Mouse (Mus musculus) liver, embryonic 13.5 days (tissue): ENCODE data around the gene Sptlc2. TPM values are rescaled to one million over a fixed set of nuclear protein-coding genes. Genes with fewer than 3 reads are reported as not detected.

ENCODE experiments used
- ATAC-seq: fragments of 200-750 bp; cut with Nextera tagmentation; 2 replicates; pipeline ENCODE4 v1.8.0; 2017; ENCODE audit warnings: low read depth, mild to moderate bottlenecking, moderate number of reproducible peaks, moderate library complexity
- DNase-seq: peaks from one replicate; pipeline ENCODE4 v3.0.0; 2022
- H3K27ac ChIP-seq: fragments of 300-500 bp; sonication (generic); 2 replicates; pipeline ENCODE4 v1.5.1; 2015; ENCODE audit warnings: moderate library complexity, mild to moderate bottlenecking, inconsistent platforms
- H3K27me3 ChIP-seq: fragments of 300-500 bp; sonication (generic); 2 replicates; pipeline ENCODE4 v1.6.1; 2015; ENCODE audit warnings: mild to moderate bottlenecking, inconsistent platforms
- H3K36me3 ChIP-seq: fragments of 300-500 bp; sonication (generic); 2 replicates; pipeline ENCODE4 v1.6.1; 2015; ENCODE audit warnings: mild to moderate bottlenecking, inconsistent platforms
- H3K4me1 ChIP-seq: fragments of 300-500 bp; sonication (generic); replicated peaks from 2 replicates; pipeline ENCODE4 v1.6.1; 2015; ENCODE audit warnings: inconsistent platforms
- H3K4me2 ChIP-seq: fragments of 300-500 bp; sonication (generic); 2 replicates; pipeline ENCODE4 v1.6.1; 2015; ENCODE audit warnings: inconsistent platforms, mild to moderate bottlenecking, moderate library complexity
- H3K4me3 ChIP-seq: fragments of 300-500 bp; sonication (generic); replicated peaks from 2 replicates; pipeline ENCODE4 v1.5.1; 2015; ENCODE audit warnings: mild to moderate bottlenecking, inconsistent platforms
- H3K9ac ChIP-seq: fragments of 300-500 bp; sonication (generic); 2 replicates; pipeline ENCODE4 v1.6.1; 2015; ENCODE audit warnings: mild to moderate bottlenecking, inconsistent platforms
- H3K9me3 ChIP-seq: fragments of 300-500 bp; sonication (generic); replicated peaks from 2 replicates; pipeline ENCODE4 v1.6.1; 2016; ENCODE audit warnings: inconsistent platforms
- WGBS: fragments of 180-500 bp; shearing (Covaris S2); methylation state at CpG from one replicate; pipeline ENCODE4 v1.1.7; 2015; ENCODE audit not compliant: insufficient replicate concordance; 5-methylcytosine and 5-hydroxymethylcytosine counted together
- polyA plus RNA-seq: library from polyadenylated mRNA; unstranded; fragments of >200 nt; fragmentation: Nextera tagmentation; extraction: Ambion mirVana; gene quantifications from 2 replicates; pipeline ENCODE4 v1.2.1, GENCODE M21; 2015

Gene Sptlc2
- polyA plus RNA-seq, 1 experiment from 2014 or later, result 30.6 TPM

DNA sequence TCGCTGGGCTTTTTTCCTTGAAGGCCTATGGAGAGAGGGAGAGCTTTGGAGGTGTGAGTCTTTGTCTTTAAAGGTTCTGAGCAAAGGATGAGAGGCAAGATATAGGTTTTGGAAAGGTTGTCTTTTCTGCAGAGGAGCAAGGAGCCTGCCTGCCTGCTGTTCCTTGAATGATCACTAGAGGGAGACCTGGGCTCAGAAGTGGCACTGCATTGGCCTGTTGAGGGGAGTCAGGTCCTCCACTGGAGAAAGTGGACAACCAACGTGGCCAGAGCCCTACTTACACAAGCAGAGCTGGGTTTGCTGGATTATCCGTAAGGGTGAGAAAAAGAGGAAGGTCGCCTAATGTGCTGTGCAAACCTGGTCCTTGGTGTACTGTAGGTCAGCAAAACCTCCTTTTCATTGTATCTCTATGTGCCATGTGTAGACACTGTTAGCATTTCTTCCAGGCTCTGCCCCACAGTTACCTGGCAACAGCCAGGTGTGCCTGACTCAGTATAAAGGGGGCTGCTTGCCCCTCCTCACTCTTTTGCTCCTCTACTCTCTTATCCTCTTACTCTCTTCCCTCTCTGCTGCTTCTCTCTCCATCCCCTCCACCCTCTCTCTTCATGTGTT lies 25.1 kb upstream of the Sptlc2 start:
- no peak overlapping the region for H3K4me2 ChIP-seq
- peak; percentile 47; the same call in 1 of the 2 replicates for ATAC-seq
- H3K36me3 ChIP-seq, result no peaks in the 10 kb centered on the region
- no peak overlapping the region for H3K4me3 ChIP-seq
- 5% methylated on average over 4 of the region's 4 CpGs for WGBS
- H3K9me3 ChIP-seq, result no peaks in the 10 kb centered on the region
- H3K27ac ChIP-seq, result no peak overlapping the region
- peak; percentile 38 for DNase-seq
- peaks cover 11% of the 10 kb centered on the region for H3K4me1 ChIP-seq
- H3K27me3 ChIP-seq, result no peaks in the 10 kb centered on the region
- H3K9ac ChIP-seq, result no peak overlapping the region

DNA sequence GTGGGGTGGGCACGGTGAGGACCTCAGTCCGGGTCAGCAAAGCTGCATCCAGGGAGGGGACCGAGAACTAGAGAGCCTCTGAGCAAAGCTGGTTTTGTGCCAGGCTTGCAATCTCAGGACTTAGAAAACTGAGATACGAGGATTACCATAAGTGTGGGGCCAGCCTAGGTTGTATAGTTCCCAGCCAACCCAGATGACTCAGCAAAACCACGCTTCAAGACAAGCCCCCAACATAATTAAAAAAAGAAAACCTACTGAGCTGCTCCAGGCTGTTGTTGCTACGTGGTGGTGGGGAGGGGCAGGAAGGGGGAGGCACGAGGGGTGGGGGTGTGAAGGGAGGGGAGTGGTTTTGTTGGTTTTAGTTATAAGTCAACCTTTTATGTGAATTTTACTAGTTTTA lies 22.8 kb upstream of the Sptlc2 start:
- Histone ChIP-seq H3K9me3 (no peaks in the 10 kb centered on the region), H3K4me2 (no peak overlapping the region), H3K4me1 (peaks cover 19% of the 10 kb centered on the region), H3K27me3 (no peaks in the 10 kb centered on the region), H3K9ac (no peak overlapping the region), H3K36me3 (no peaks in the 10 kb centered on the region), H3K4me3 (no peak overlapping the region), H3K27ac (no peak overlapping the region)
- no peak for DNase-seq
- no peak for ATAC-seq
- 25% methylated on average over 7 of the region's 7 CpGs for WGBS

DNA sequence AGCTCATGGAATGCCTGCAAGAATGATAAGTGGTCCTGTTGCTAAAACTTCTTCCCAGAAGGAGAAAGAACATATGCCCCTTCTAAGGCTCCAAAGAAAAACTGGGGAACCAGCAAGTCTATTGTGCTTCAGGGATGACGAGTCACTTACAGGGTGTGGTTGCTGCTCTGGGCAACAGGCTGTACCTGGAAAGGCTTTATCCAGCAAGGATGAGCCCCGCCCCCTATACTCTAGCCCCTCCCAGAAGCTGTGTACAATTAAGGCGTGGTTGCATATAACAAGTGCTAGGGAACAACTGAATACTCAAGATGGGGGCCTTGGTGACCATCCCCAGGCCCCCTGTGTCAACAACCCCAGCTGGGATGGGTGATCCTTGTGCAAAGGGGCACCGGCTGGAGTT lies 21.0 kb upstream of the Sptlc2 start:
- no peaks in the 10 kb centered on the region for H3K9me3 ChIP-seq
- H3K27me3 ChIP-seq, result no peaks in the 10 kb centered on the region
- H3K36me3 ChIP-seq, result no peaks in the 10 kb centered on the region
- no peak overlapping the region for H3K4me3 ChIP-seq
- peaks cover 19% of the 10 kb centered on the region for H3K4me1 ChIP-seq
- no peak for DNase-seq
- no peak overlapping the region for H3K27ac ChIP-seq
- 66% methylated on average over 4 of the region's 4 CpGs for WGBS
- no peak overlapping the region for H3K4me2 ChIP-seq
- no peak overlapping the region for H3K9ac ChIP-seq
- no peak for ATAC-seq

DNA sequence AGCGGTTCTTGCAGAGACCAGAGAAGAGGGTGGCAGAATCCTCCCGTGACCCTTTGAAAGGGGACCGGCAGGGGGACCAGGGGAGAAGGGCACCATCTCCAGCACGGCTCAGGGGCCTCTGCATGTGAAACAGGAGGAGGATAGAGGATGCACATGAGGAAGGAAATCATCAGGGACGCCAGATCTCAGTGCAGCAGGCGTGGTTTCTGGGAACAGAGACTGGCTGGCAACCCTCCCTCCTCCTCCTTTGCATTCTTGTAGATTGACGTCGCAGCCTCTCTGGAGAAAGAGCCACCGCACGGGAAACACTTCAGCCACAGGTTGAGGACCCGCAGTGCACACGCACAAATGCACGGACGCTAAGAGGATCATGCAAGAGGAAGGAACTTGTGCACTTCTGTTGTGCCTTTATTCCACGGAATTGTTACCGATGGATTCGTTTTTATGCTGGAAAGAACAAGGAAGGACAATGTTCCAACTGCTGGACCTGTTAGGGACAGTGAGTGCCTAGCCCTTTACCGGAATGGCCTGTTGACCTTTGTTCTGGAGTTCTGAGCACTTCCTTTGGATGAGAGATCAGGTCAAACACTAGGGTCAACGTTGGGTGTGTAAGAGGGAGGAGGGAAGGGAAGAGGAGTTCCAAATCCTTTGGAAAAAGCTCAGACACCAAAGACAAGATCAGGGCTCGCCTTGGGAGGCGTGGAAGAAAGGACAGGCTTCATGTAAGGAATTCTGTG lies 19.9 kb upstream of the Sptlc2 start:
- Histone ChIP-seq H3K4me2 (peak overlapping the region; percentile 27), H3K9me3 (no peaks in the 10 kb centered on the region), H3K4me1 (peaks cover 19% of the 10 kb centered on the region), H3K36me3 (no peaks in the 10 kb centered on the region), H3K27ac (no peak overlapping the region; the same call in 1 of the 2 replicates), H3K4me3 (no peak overlapping the region), H3K27me3 (no peaks in the 10 kb centered on the region), H3K9ac (no peak overlapping the region)
- DNase-seq (no peak), ATAC-seq (peak; percentile 37; the same call in 1 of the 2 replicates)
- WGBS, result 15% methylated on average over 21 of the region's 21 CpGs

DNA sequence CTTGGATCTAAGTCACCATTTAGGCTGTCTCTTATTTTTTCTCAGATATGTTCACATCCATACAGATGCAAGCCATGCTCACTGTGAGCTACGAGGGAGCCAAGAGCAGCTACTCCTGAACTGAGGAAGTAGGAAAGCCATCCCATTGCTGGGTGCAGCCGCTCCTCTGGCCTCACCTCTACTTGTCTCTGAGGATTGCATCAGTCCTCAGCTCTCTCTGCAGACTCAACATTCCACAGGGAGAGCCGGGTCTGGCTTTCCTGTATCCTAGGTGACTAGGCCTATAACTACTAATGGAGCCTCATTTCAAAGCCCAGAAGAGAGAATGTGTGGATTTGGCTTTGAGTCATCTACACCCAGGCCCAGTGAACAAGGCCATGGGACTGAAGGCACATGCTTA lies 17.6 kb upstream of the Sptlc2 start:
- DNase-seq (no peak), ATAC-seq (no peak)
- Histone ChIP-seq H3K9me3 (no peaks in the 10 kb centered on the region), H3K4me2 (no peak overlapping the region), H3K4me1 (peaks cover 12% of the 10 kb centered on the region), H3K27me3 (no peaks in the 10 kb centered on the region), H3K9ac (no peak overlapping the region), H3K27ac (no peak overlapping the region), H3K36me3 (no peaks in the 10 kb centered on the region), H3K4me3 (no peak overlapping the region)
- whole genome bisulfite sequencing, result 58% methylated on average over 3 of the region's 3 CpGs

DNA sequence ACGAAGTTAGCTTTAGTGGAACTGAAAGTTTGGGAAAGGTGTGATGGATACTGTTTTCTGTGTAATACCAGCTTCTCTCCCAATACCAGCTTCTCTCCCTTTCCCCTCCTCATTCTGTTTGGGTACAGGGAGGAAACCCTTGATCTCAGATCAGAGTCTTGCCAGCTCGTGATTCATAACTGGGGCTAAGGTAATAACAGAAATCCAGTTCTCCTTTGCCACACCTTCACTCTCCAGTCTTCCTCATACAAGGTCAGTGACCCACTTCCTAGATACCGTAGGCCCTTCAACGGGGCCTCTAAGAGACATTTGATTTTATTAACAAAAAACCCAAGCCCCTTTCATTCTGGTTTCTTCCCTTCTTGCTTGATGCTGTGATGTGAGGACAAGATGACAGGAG lies 17.0 kb upstream of the Sptlc2 start:
- DNase-seq, result no peak
- H3K36me3 ChIP-seq, result no peaks in the 10 kb centered on the region
- no peak overlapping the region for H3K4me3 ChIP-seq
- no peaks in the 10 kb centered on the region for H3K27me3 ChIP-seq
- whole genome bisulfite sequencing, result 74% methylated on average over 4 of the region's 4 CpGs
- H3K4me1 ChIP-seq, result peaks cover 10% of the 10 kb centered on the region
- no peak overlapping the region for H3K27ac ChIP-seq
- H3K9ac ChIP-seq, result no peak overlapping the region
- no peak for ATAC-seq
- no peak overlapping the region for H3K4me2 ChIP-seq
- no peaks in the 10 kb centered on the region for H3K9me3 ChIP-seq

DNA sequence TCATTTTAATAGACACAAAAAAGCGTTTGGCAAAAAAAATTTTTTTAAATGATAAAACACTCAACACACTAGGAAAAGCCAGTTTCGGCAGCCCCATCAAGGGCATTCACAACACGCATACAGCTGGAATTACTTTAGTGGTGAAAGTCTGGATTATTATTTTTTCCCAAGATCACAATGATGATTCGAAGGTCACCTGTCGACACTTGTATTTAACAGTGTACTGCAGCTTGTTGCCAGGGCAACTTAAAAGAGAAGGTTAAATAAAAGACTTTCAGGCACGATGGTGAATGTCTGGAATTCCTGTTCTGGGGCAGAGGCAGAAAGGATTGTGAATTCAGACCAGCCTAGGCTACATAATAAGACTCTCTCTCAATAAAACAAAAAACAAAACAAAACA lies 13.7 kb upstream of the Sptlc2 start:
- Histone ChIP-seq H3K4me2 (no peak overlapping the region), H3K9ac (no peak overlapping the region), H3K4me3 (no peak overlapping the region), H3K4me1 (no peaks in the 10 kb centered on the region), H3K36me3 (no peaks in the 10 kb centered on the region), H3K27ac (no peak overlapping the region), H3K9me3 (no peaks in the 10 kb centered on the region), H3K27me3 (no peaks in the 10 kb centered on the region)
- WGBS, result 72% methylated on average over 6 of the region's 6 CpGs
- no peak for DNase-seq
- ATAC-seq, result no peak

DNA sequence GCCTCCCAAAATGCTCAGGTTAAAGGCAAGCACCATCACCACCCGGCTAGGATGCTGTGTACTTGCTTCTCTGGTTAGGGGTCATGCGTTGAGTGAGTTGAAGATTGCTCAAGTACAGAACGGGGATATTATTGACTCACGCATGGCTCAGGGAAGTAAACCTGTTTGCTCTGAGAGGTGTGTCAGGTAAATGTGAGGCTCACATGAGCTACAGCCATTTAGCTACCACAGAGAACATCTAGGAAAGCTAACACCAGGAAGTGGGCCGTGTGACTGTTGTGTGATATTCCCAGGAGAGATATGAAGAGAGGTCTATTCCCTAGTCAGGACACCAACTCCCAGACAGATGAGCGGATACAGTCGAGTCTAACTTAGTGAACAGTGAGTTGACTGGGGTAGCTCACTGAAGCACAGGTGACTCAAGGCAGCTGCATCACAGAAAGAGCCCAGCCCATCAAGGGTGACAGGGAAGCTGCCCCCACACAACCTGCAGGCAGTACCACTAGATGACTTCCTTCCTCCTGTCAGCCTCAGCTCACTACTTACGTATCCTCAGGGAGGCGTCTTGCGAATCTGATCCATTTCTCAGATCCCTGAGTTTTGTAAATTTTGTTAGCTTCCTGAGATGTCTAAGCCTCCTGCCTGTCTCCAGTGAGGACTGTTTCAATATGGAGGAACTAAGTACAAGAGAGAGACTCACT lies 11.1 kb upstream of the Sptlc2 start:
- H3K9ac ChIP-seq, result no peak overlapping the region; the same call in 1 of the 2 replicates
- H3K27me3 ChIP-seq, result no peaks in the 10 kb centered on the region
- H3K4me3 ChIP-seq, result no peak overlapping the region
- no peaks in the 10 kb centered on the region for H3K4me1 ChIP-seq
- H3K36me3 ChIP-seq, result no peaks in the 10 kb centered on the region
- ATAC-seq, result no peak
- DNase-seq, result no peak
- H3K27ac ChIP-seq, result no peak overlapping the region
- H3K9me3 ChIP-seq, result no peaks in the 10 kb centered on the region
- WGBS, result 56% methylated on average over 10 of the region's 10 CpGs
- no peak overlapping the region for H3K4me2 ChIP-seq

DNA sequence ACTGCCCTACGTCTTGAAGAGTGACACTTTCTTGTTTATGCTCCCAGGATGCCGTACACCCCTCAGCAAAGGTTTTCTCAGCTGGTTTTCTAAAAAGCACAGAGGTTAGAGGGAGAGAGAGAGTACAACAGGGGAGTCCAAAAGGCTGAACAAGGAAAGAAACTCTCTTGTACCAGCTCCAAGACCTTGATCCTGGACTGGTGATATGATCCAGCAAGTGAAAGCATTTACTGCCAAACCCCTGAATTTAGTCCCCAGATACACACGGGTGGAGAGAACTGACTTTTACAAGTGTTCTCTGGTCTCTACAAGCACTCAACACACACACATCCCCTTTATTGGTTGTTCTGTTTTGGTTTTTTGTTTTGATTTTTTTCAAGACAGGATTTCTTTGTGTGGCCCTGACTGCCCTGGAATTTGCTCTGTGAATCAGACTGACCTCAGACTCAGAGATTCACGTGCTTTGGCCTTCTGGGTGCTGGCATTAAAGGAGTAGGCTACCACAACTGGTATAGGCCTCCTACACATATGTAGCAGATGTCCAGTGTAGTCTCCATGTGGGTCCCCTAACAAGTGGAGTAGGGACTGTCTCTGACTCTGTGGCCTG lies 9.8 kb upstream of the Sptlc2 start:
- Histone ChIP-seq H3K36me3 (no peaks in the 10 kb centered on the region), H3K4me3 (no peak overlapping the region), H3K4me1 (no peaks in the 10 kb centered on the region), H3K9me3 (no peaks in the 10 kb centered on the region), H3K27ac (no peak overlapping the region), H3K9ac (no peak overlapping the region), H3K27me3 (no peaks in the 10 kb centered on the region), H3K4me2 (no peak overlapping the region)
- 67% methylated on average over 4 of the region's 4 CpGs for WGBS
- DNase-seq, result no peak
- ATAC-seq, result no peak

DNA sequence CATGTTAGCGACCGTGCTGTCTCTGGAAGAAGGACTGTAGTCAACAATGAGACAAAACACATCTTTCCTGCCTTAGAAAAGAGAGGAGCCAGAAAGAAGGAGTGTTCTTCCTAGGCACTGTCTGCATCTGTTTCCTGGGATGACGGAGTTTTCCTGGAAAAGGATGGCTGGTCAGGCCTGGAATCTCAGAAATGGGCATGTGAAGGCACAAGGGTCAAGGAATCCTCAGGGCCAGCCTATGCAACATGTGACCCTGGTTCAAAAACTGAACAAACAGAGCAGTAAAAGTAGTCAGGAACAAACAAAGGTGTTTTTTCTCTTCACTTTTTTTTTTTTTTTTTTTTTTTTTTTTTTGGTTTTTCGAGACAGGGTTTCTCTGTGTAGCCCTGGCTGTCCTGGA lies 9.0 kb upstream of the Sptlc2 start:
- ATAC-seq (no peak), DNase-seq (no peak)
- H3K4me3 ChIP-seq, result no peak overlapping the region
- no peak overlapping the region for H3K4me2 ChIP-seq
- 76% methylated on average over 4 of the region's 4 CpGs for WGBS
- H3K4me1 ChIP-seq, result no peaks in the 10 kb centered on the region
- H3K36me3 ChIP-seq, result no peaks in the 10 kb centered on the region
- no peaks in the 10 kb centered on the region for H3K9me3 ChIP-seq
- H3K27ac ChIP-seq, result no peak overlapping the region
- no peaks in the 10 kb centered on the region for H3K27me3 ChIP-seq
- no peak overlapping the region for H3K9ac ChIP-seq

DNA sequence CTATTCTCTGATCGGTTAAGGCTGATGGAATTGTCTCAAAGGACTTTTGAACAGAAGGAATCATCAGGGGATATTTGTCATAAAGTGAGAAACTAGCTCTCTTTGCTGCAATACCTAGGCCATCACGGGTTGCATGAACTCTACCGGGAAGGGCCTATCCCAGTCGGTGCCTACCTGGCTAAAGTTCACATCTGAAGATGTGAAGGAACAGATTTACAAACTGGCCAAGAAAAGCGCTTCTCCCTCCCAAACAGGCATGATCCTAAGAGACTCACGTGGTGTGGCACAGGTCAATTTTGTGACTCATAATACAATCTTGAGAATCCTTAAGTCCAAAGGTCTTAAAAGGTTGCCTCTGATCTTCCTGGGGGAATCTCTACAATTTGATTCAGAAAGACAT lies 6.2 kb upstream of the Sptlc2 start:
- no peak overlapping the region for H3K9ac ChIP-seq
- no peak for ATAC-seq
- no peak overlapping the region for H3K4me2 ChIP-seq
- no peaks in the 10 kb centered on the region for H3K36me3 ChIP-seq
- 68% methylated on average over 6 of the region's 6 CpGs for WGBS
- no peak overlapping the region for H3K4me3 ChIP-seq
- no peaks in the 10 kb centered on the region for H3K27me3 ChIP-seq
- H3K9me3 ChIP-seq, result no peaks in the 10 kb centered on the region
- peaks cover 1% of the 10 kb centered on the region; the same call in 1 of the 2 replicates for H3K4me1 ChIP-seq
- no peak overlapping the region for H3K27ac ChIP-seq
- no peak for DNase-seq
